ENCODE assay signal across 10 mouse cellular contexts in genomic region chr7:44337121-44337849, GRCm38 (mm10). TPM values are rescaled to one million over a fixed set of nuclear protein-coding genes. Genes with fewer than 3 reads are reported as not detected.
A peak's percentile ranks its signal among the peaks of the same experiment; 100 is the strongest.
DNase-seq lines count a peak whose midpoint lies in the region; ATAC-seq and TF ChIP-seq lines count a peak whose summit lies in the region.
"Had no signal": no experiment of that assay in that cellular context is flagged by ENCODE, and none has a peak within 500 bp of the region (broad histone marks: within the 10 kb centered on the region; RNA-seq: fewer than 3 reads in every experiment).

No protein-coding gene starts in this region.

- no peaks in the 10 kb centered on the region for H3K36me3 ChIP-seq in intestine, embryonic 14.5 days (ENCODE audit: control insufficient read depth, insufficient read depth, low read length)
- no peaks in the 10 kb centered on the region for H3K36me3 ChIP-seq in intestine, postnatal 0 days (ENCODE audit: control insufficient read depth, insufficient read depth)
- peaks cover 4% of the 10 kb centered on the region; the same call in 1 of the 2 replicates for H3K36me3 ChIP-seq in forebrain, embryonic 16.5 days (ENCODE audit: control insufficient read depth, insufficient read depth)
- H3K36me3 ChIP-seq in midbrain, embryonic 15.5 days (replicated peaks), result peaks cover under 1% of the 10 kb centered on the region; the same call in 1 of the 2 replicates
- H3K36me3 ChIP-seq: heart, embryonic 15.5 days had no signal

- no peak overlapping the region for H3K4me2 ChIP-seq in intestine, embryonic 14.5 days (ENCODE audit: low read length)
- H3K4me2 ChIP-seq in intestine, postnatal 0 days (replicated peaks; ENCODE audit: low read depth), result no peak overlapping the region
- peak overlapping the region; percentile 86 for H3K4me2 ChIP-seq in forebrain, embryonic 16.5 days (ENCODE audit: low read length)
- peak overlapping the region; percentile 96 for H3K4me2 ChIP-seq in midbrain, embryonic 15.5 days
- H3K4me2 ChIP-seq: heart, embryonic 15.5 days had no signal

- no peak for DNase-seq in intestine, embryonic 14.5 days (ENCODE audit: low spot score)
- peak; percentile 52 to 64 for DNase-seq in cerebellum, adult 2 months
- DNase-seq in layer of hippocampus, postnatal 14 days (ENCODE audit: low spot score in 2 of 2), result no peak
- DNase-seq: lung, adult 2 months had no signal

- no peak for TF ChIP-seq POLR2A in cerebellum, adult 2 months (IDR thresholded peaks at IDR 0.05; ENCODE audit: borderline replicate concordance, insufficient read depth, low read length)

- WGBS in intestine, embryonic 14.5 days, result 5% methylated on average over 32 of the region's 32 CpGs
- WGBS in intestine, postnatal 0 days, result 6% methylated on average over 32 of the region's 32 CpGs
- WGBS in cerebellum, adult 2 months, result 2% methylated on average over 32 of the region's 32 CpGs
- WGBS in forebrain, embryonic 16.5 days, result 3% methylated on average over 31 of the region's 32 CpGs
- 2% methylated on average over 32 of the region's 32 CpGs for WGBS in midbrain, embryonic 15.5 days

- ATAC-seq in intestine, embryonic 14.5 days (replicated peaks; ENCODE audit: low FRiP score, low TSS enrichment, low read depth), result no peak
- no peak for ATAC-seq in intestine, postnatal 0 days
- peak; percentile 16 for ATAC-seq in forebrain, embryonic 16.5 days
- ATAC-seq in midbrain, embryonic 15.5 days (replicated peaks), result peak; percentile 12
- no peak for ATAC-seq in activated CD4-positive, CD25-positive, alpha-beta regulatory T cell, adult 4 months
- ATAC-seq in granulocyte monocyte progenitor cell, adult 5-6 weeks (replicated peaks; ENCODE audit: poor library complexity, severe bottlenecking), result no peak

- H3K4me3 ChIP-seq in intestine, embryonic 14.5 days (ENCODE audit: low read depth, low read length), result peak overlapping the region; percentile 14; the same call in 1 of the 2 replicates
- H3K4me3 ChIP-seq in intestine, postnatal 0 days (ENCODE audit: low read depth, low read length), result no peak overlapping the region
- peak overlapping the region; percentile 90 for H3K4me3 ChIP-seq in cerebellum, adult 2 months (replicated peaks; ENCODE audit: insufficient read depth, low read depth, low read length)
- H3K4me3 ChIP-seq in forebrain, embryonic 16.5 days (replicated peaks; ENCODE audit: low read length), result peak overlapping the region; percentile 60
- H3K4me3 ChIP-seq in midbrain, embryonic 15.5 days, result peak overlapping the region; percentile 75
- H3K4me3 ChIP-seq: heart, embryonic 15.5 days had no signal

- H3K27me3 ChIP-seq in intestine, embryonic 14.5 days (replicated peaks; ENCODE audit: control insufficient read depth, insufficient read depth, low read length), result peaks cover 50% of the 10 kb centered on the region
- H3K27me3 ChIP-seq in intestine, postnatal 0 days (replicated peaks; ENCODE audit: control insufficient read depth, insufficient read depth, low read length), result peaks cover 53% of the 10 kb centered on the region
- no peaks in the 10 kb centered on the region for H3K27me3 ChIP-seq in cerebellum, adult 2 months (ENCODE audit: control insufficient read depth, insufficient read depth, low read length)
- peaks cover 9% of the 10 kb centered on the region; the same call in 1 of the 2 replicates for H3K27me3 ChIP-seq in forebrain, embryonic 16.5 days (replicated peaks; ENCODE audit: control insufficient read depth, insufficient read depth, low read length)
- H3K27me3 ChIP-seq in midbrain, embryonic 15.5 days (replicated peaks), result no peaks in the 10 kb centered on the region

- H3K9me3 ChIP-seq in intestine, embryonic 14.5 days (ENCODE audit: control insufficient read depth, low read length), result no peaks in the 10 kb centered on the region
- no peaks in the 10 kb centered on the region for H3K9me3 ChIP-seq in intestine, postnatal 0 days (ENCODE audit: control insufficient read depth)
- H3K9me3 ChIP-seq in forebrain, embryonic 16.5 days (ENCODE audit: control insufficient read depth, low read length), result no peaks in the 10 kb centered on the region
- no peaks in the 10 kb centered on the region for H3K9me3 ChIP-seq in midbrain, embryonic 15.5 days
- H3K9me3 ChIP-seq: heart, embryonic 15.5 days had no signal

- H3K4me1 ChIP-seq in intestine, embryonic 14.5 days (replicated peaks; ENCODE audit: control insufficient read depth, insufficient read depth, low read length), result no peaks in the 10 kb centered on the region; the same call in 1 of the 2 replicates
- no peaks in the 10 kb centered on the region for H3K4me1 ChIP-seq in intestine, postnatal 0 days (replicated peaks; ENCODE audit: control insufficient read depth, insufficient read depth, low read length)
- peaks cover 24% of the 10 kb centered on the region for H3K4me1 ChIP-seq in cerebellum, adult 2 months (ENCODE audit: control insufficient read depth, insufficient read depth, low read length)
- peaks cover 26% of the 10 kb centered on the region for H3K4me1 ChIP-seq in forebrain, embryonic 16.5 days (replicated peaks; ENCODE audit: control insufficient read depth, insufficient read depth, low read length)
- H3K4me1 ChIP-seq in midbrain, embryonic 15.5 days, result peaks cover 31% of the 10 kb centered on the region

- H3K27ac ChIP-seq in intestine, embryonic 14.5 days (ENCODE audit: low read depth), result no peak overlapping the region
- no peak overlapping the region for H3K27ac ChIP-seq in intestine, postnatal 0 days (ENCODE audit: low read depth, low read length)
- H3K27ac ChIP-seq in cerebellum, adult 2 months (ENCODE audit: insufficient read depth, low read length), result peak overlapping the region; percentile 62
- H3K27ac ChIP-seq in forebrain, embryonic 16.5 days (ENCODE audit: low read length), result peak overlapping the region; percentile 78
- H3K27ac ChIP-seq in midbrain, embryonic 15.5 days, result peak overlapping the region; percentile 92
- H3K27ac ChIP-seq: heart, embryonic 15.5 days had no signal

- no peak overlapping the region for H3K9ac ChIP-seq in intestine, embryonic 14.5 days (ENCODE audit: low read length)
- no peak overlapping the region for H3K9ac ChIP-seq in intestine, postnatal 0 days (ENCODE audit: low read depth, low read length)
- peak overlapping the region; percentile 79 for H3K9ac ChIP-seq in forebrain, embryonic 16.5 days (replicated peaks; ENCODE audit: low read depth, low read length)
- peak overlapping the region; percentile 90 for H3K9ac ChIP-seq in midbrain, embryonic 15.5 days
- H3K9ac ChIP-seq: heart, embryonic 15.5 days had no signal

- TF ChIP-seq CTCF in intestine, postnatal 0 days (IDR thresholded peaks at IDR 0.05; ENCODE audit: low read depth), result no peak
- no peak for TF ChIP-seq CTCF in cerebellum, adult 2 months (IDR thresholded peaks at IDR 0.05; ENCODE audit: borderline replicate concordance, insufficient read depth, low read depth, low read length)

RNA-seq across cellular contexts. Expression of gene Shank1, which starts 27.2 kb away (rescaled TPM):
- polyA plus RNA-seq in intestine, embryonic 14.5 days (2014; fragmentation: Nextera tagmentation; extraction: Ambion mirVana), result 3.0 and 3.3 TPM in 2 replicates
- polyA plus RNA-seq in intestine, postnatal 0 days (2015; fragmentation: Nextera tagmentation; extraction: Ambion mirVana), result 0.39 and 0.44 TPM in 2 replicates
- polyA plus RNA-seq in cerebellum, adult 2 months (2012; rRNA removed), result 51.4 and 60.7 TPM in 2 replicates
- polyA plus RNA-seq in forebrain, embryonic 16.5 days (2015; fragmentation: Nextera tagmentation; extraction: Ambion mirVana), result 20.4 and 26.5 TPM in 2 replicates
- 39.8 and 46.5 TPM in 2 replicates for polyA plus RNA-seq in midbrain, embryonic 15.5 days (2015; fragmentation: Nextera tagmentation; extraction: Ambion mirVana)
- not detected for polyA plus RNA-seq in activated CD4-positive, CD25-positive, alpha-beta regulatory T cell, adult 4 months (2017; shearing (Covaris generic))
- 100 to 1,000 TPM; 566 to 582 TPM for total RNA-seq in layer of hippocampus, postnatal 14 days (2021)
- total RNA-seq in granulocyte monocyte progenitor cell, adult 5-6 weeks (2014; fragmentation: Nextera tagmentation), result not detected in 2 replicates
- not detected in 2 replicates for total RNA-seq in granulocyte monocyte progenitor cell, adult 5-6 weeks (2017)

RNA-seq across cellular contexts. Expression of gene Clec11a, which starts 30.6 kb away (rescaled TPM):
- 5.4 and 6.3 TPM in 2 replicates for polyA plus RNA-seq in intestine, embryonic 14.5 days (2014; fragmentation: Nextera tagmentation; extraction: Ambion mirVana)
- 3.5 and 3.8 TPM in 2 replicates for polyA plus RNA-seq in intestine, postnatal 0 days (2015; fragmentation: Nextera tagmentation; extraction: Ambion mirVana)
- polyA plus RNA-seq in cerebellum, adult 2 months (2012; rRNA removed), result 2.4 and 3.0 TPM in 2 replicates
- 3.5 and 4.4 TPM in 2 replicates for polyA plus RNA-seq in forebrain, embryonic 16.5 days (2015; fragmentation: Nextera tagmentation; extraction: Ambion mirVana)
- 3.6 and 3.9 TPM in 2 replicates for polyA plus RNA-seq in midbrain, embryonic 15.5 days (2015; fragmentation: Nextera tagmentation; extraction: Ambion mirVana)
- polyA plus RNA-seq in activated CD4-positive, CD25-positive, alpha-beta regulatory T cell, adult 4 months (2017; shearing (Covaris generic)), result under 1 TPM; 0.51 to 0.73 TPM
- total RNA-seq in layer of hippocampus, postnatal 14 days (2021), result 1 to 10 TPM; 2.5 to 2.8 TPM
- 2.5 and 3.7 TPM in 2 replicates for total RNA-seq in granulocyte monocyte progenitor cell, adult 5-6 weeks (2014; fragmentation: Nextera tagmentation)
- total RNA-seq in granulocyte monocyte progenitor cell, adult 5-6 weeks (2017), result 4.4 and 4.8 TPM in 2 replicates

RNA-seq across cellular contexts. Expression of gene Syt3, which starts 46.6 kb away (rescaled TPM):
- 1.6 and 1.7 TPM in 2 replicates for polyA plus RNA-seq in intestine, embryonic 14.5 days (2014; fragmentation: Nextera tagmentation; extraction: Ambion mirVana)
- 0.55 and 0.58 TPM in 2 replicates for polyA plus RNA-seq in intestine, postnatal 0 days (2015; fragmentation: Nextera tagmentation; extraction: Ambion mirVana)
- 125 and 130 TPM in 2 replicates for polyA plus RNA-seq in cerebellum, adult 2 months (2012; rRNA removed)
- polyA plus RNA-seq in forebrain, embryonic 16.5 days (2015; fragmentation: Nextera tagmentation; extraction: Ambion mirVana), result 27.2 and 37.2 TPM in 2 replicates
- 56.3 and 57.2 TPM in 2 replicates for polyA plus RNA-seq in midbrain, embryonic 15.5 days (2015; fragmentation: Nextera tagmentation; extraction: Ambion mirVana)
- polyA plus RNA-seq in activated CD4-positive, CD25-positive, alpha-beta regulatory T cell, adult 4 months (2017; shearing (Covaris generic)), result not detected
- 10 to 100 TPM; 95.5 to 98.4 TPM for total RNA-seq in layer of hippocampus, postnatal 14 days (2021)
- total RNA-seq in granulocyte monocyte progenitor cell, adult 5-6 weeks (2014; fragmentation: Nextera tagmentation), result 1.1 TPM in 1 of 2 replicates, not detected in the other
- 0.15 TPM in 1 of 2 replicates, not detected in the other for total RNA-seq in granulocyte monocyte progenitor cell, adult 5-6 weeks (2017)

RNA-seq across cellular contexts. Expression of gene 1700008O03Rik, which starts 48.3 kb away (rescaled TPM):
- 1.5 and 1.6 TPM in 2 replicates for polyA plus RNA-seq in intestine, embryonic 14.5 days (2014; fragmentation: Nextera tagmentation; extraction: Ambion mirVana)
- polyA plus RNA-seq in intestine, postnatal 0 days (2015; fragmentation: Nextera tagmentation; extraction: Ambion mirVana), result 0.51 and 0.60 TPM in 2 replicates
- 3.1 and 3.8 TPM in 2 replicates for polyA plus RNA-seq in cerebellum, adult 2 months (2012; rRNA removed)
- 0.86 and 2.3 TPM in 2 replicates for polyA plus RNA-seq in forebrain, embryonic 16.5 days (2015; fragmentation: Nextera tagmentation; extraction: Ambion mirVana)
- 2.1 and 2.6 TPM in 2 replicates for polyA plus RNA-seq in midbrain, embryonic 15.5 days (2015; fragmentation: Nextera tagmentation; extraction: Ambion mirVana)
- polyA plus RNA-seq in activated CD4-positive, CD25-positive, alpha-beta regulatory T cell, adult 4 months (2017; shearing (Covaris generic)), result under 1 TPM; 0.59 to 0.66 TPM
- total RNA-seq in layer of hippocampus, postnatal 14 days (2021), result 1 to 10 TPM; 2.3 TPM
- 4.1 TPM in 1 of 2 replicates, not detected in the other for total RNA-seq in granulocyte monocyte progenitor cell, adult 5-6 weeks (2014; fragmentation: Nextera tagmentation)
- 1.8 and 2.4 TPM in 2 replicates for total RNA-seq in granulocyte monocyte progenitor cell, adult 5-6 weeks (2017)

Comparison
In these comparisons a context has a peak if more than half of its experiments do, and no peak if none do; other contexts are left out.
1. ATAC-seq: peak in forebrain, embryonic 16.5 days (single experiment) and midbrain, embryonic 15.5 days (single experiment); none in intestine, embryonic 14.5 days (single experiment), intestine, postnatal 0 days (single experiment), activated CD4-positive, CD25-positive, alpha-beta regulatory T cell, adult 4 months (single experiment) and granulocyte monocyte progenitor cell, adult 5-6 weeks (single experiment).
2. DNase-seq: peak in cerebellum, adult 2 months (2 of 2); none in intestine, embryonic 14.5 days (single experiment) and layer of hippocampus, postnatal 14 days (0 of 2).
3. H3K27ac ChIP-seq: peak in cerebellum, adult 2 months (single experiment), forebrain, embryonic 16.5 days (single experiment) and midbrain, embryonic 15.5 days (single experiment); none in intestine, embryonic 14.5 days (single experiment) and intestine, postnatal 0 days (single experiment).
4. H3K4me2 ChIP-seq: peak in forebrain, embryonic 16.5 days (single experiment) and midbrain, embryonic 15.5 days (single experiment); none in intestine, embryonic 14.5 days (single experiment) and intestine, postnatal 0 days (single experiment).
5. H3K9ac ChIP-seq: peak in forebrain, embryonic 16.5 days (single experiment) and midbrain, embryonic 15.5 days (single experiment); none in intestine, embryonic 14.5 days (single experiment) and intestine, postnatal 0 days (single experiment).
6. RNA of gene Syt3, which starts 46.6 kb away (polyA plus RNA-seq): 125 to 130 TPM in cerebellum, adult 2 months, 56.3 to 57.2 TPM in midbrain, embryonic 15.5 days and 27.2 to 37.2 TPM in forebrain, embryonic 16.5 days; 1.6 to 1.7 TPM in intestine, embryonic 14.5 days, 0.55 to 0.58 TPM in intestine, postnatal 0 days and not detected in activated CD4-positive, CD25-positive, alpha-beta regulatory T cell, adult 4 months; every median in the first group is over 10 times any median in the second.